In genomic region chr6:4695778-4696177, GRCm38 (mm10) we compare ENCODE assay signal across 22 mouse cellular contexts.
"Had no signal": no experiment of that assay in that cellular context is flagged by ENCODE, and none has a peak within 500 bp of the region (broad histone marks: within the 10 kb centered on the region; RNA-seq: fewer than 3 reads in every experiment).

No protein-coding gene starts in this region.

- ATAC-seq: intestine, postnatal 0 days; liver, embryonic 12.5 days; midbrain, embryonic 13.5 days; midbrain, embryonic 16.5 days had no signal

- H3K4me2 ChIP-seq: kidney, embryonic 15.5 days; limb, embryonic 13.5 days; liver, embryonic 12.5 days; liver, embryonic 15.5 days; lung, embryonic 15.5 days; midbrain, embryonic 13.5 days; neural tube, embryonic 13.5 days; stomach, embryonic 15.5 days had no signal

- H3K36me3 ChIP-seq: kidney, embryonic 15.5 days; liver, embryonic 12.5 days; liver, embryonic 15.5 days; lung, embryonic 15.5 days; neural tube, embryonic 13.5 days; stomach, embryonic 15.5 days had no signal

- H3K4me3 ChIP-seq: kidney, embryonic 15.5 days; limb, embryonic 13.5 days; liver, embryonic 12.5 days; liver, embryonic 15.5 days; lung, embryonic 15.5 days; midbrain, embryonic 13.5 days; myocyte; neural tube, embryonic 13.5 days; stomach, embryonic 15.5 days had no signal

- DNase-seq: kidney, adult 8-10 months; kidney, postnatal 14 days; kidney, postnatal 4 days; liver; lung, adult 18-20 months; lung, postnatal 10 days; lung, postnatal 4 days; retina, postnatal 1 day; right cerebral cortex, postnatal 25 days; spleen, adult 18-20 months; thymus, postnatal 25 days had no signal

- H3K27me3 ChIP-seq: kidney, embryonic 15.5 days; limb, embryonic 13.5 days; liver, embryonic 12.5 days; liver, embryonic 15.5 days; lung, embryonic 15.5 days; midbrain, embryonic 13.5 days; neural tube, embryonic 13.5 days; stomach, embryonic 15.5 days had no signal

- H3K27ac ChIP-seq: kidney, embryonic 15.5 days; limb, embryonic 13.5 days; liver, embryonic 12.5 days; liver, embryonic 15.5 days; lung, embryonic 15.5 days; midbrain, embryonic 13.5 days; neural tube, embryonic 13.5 days; stomach, embryonic 15.5 days had no signal

- H3K9ac ChIP-seq: kidney, embryonic 15.5 days; limb, embryonic 13.5 days; liver, embryonic 12.5 days; liver, embryonic 15.5 days; lung, embryonic 15.5 days; midbrain, embryonic 13.5 days; neural tube, embryonic 13.5 days; stomach, embryonic 15.5 days had no signal

- H3K4me1 ChIP-seq: kidney, embryonic 15.5 days; liver, embryonic 12.5 days; liver, embryonic 15.5 days; midbrain, embryonic 13.5 days; neural tube, embryonic 13.5 days; stomach, embryonic 15.5 days had no signal

- H3K9me3 ChIP-seq: kidney, embryonic 15.5 days; liver, embryonic 12.5 days; liver, embryonic 15.5 days; lung, embryonic 15.5 days; midbrain, embryonic 13.5 days; neural tube, embryonic 13.5 days; stomach, embryonic 15.5 days had no signal
